Mouse (Mus musculus) embryonic facial prominence, embryonic 15.5 days (tissue): Measurements from ENCODE around the gene Aqp3. TPM values are rescaled to one million over a fixed set of nuclear protein-coding genes. Genes with fewer than 3 reads are reported as not detected.

Source experiments
- ATAC-seq: fragments of 200-750 bp; cut with Nextera tagmentation; 2 replicates; pipeline ENCODE4 v1.8.0; 2017; ENCODE audit warnings: low read depth, moderate TSS enrichment; ENCODE audit not compliant: insufficient number of reproducible peaks, low FRiP score, low TSS enrichment
- H3K27ac ChIP-seq: fragments of 300-500 bp; sonication (generic); replicated peaks from 2 replicates; pipeline ENCODE4 v1.5.1; 2015; ENCODE audit warnings: mild to moderate bottlenecking, inconsistent platforms
- H3K27me3 ChIP-seq: fragments of 300-500 bp; sonication (generic); 2 replicates; pipeline ENCODE4 v1.6.1; 2015; ENCODE audit warnings: inconsistent platforms
- H3K36me3 ChIP-seq: fragments of 300-500 bp; sonication (generic); 2 replicates; pipeline ENCODE4 v1.6.1; 2015; ENCODE audit warnings: mild to moderate bottlenecking, inconsistent platforms
- H3K4me1 ChIP-seq: fragments of 300-500 bp; sonication (generic); 2 replicates; pipeline ENCODE4 v1.6.1; 2015; ENCODE audit warnings: inconsistent platforms
- H3K4me2 ChIP-seq: fragments of 300-500 bp; sonication (generic); replicated peaks from 2 replicates; pipeline ENCODE4 v1.6.1; 2015; ENCODE audit warnings: mild to moderate bottlenecking, inconsistent platforms
- H3K4me3 ChIP-seq: fragments of 300-500 bp; sonication (generic); replicated peaks from 2 replicates; pipeline ENCODE4 v1.5.1; 2015; ENCODE audit warnings: mild to moderate bottlenecking, inconsistent platforms
- H3K9ac ChIP-seq: fragments of 300-500 bp; sonication (generic); 2 replicates; pipeline ENCODE4 v1.6.1; 2015; ENCODE audit warnings: inconsistent platforms
- H3K9me3 ChIP-seq: fragments of 300-500 bp; sonication (generic); replicated peaks from 2 replicates; pipeline ENCODE4 v1.6.1; 2016; ENCODE audit warnings: inconsistent platforms
- WGBS: fragments of 180-500 bp; shearing (Covaris S2); methylation state at CpG from one replicate; pipeline ENCODE4 v1.1.7; 2015; 5-methylcytosine and 5-hydroxymethylcytosine counted together
- polyA plus RNA-seq: library from polyadenylated mRNA; unstranded; fragments of >200 nt; fragmentation: Nextera tagmentation; extraction: Ambion mirVana; gene quantifications from 2 replicates; pipeline ENCODE4 v1.2.1, GENCODE M21; 2015

Gene Aqp3
- polyA plus RNA-seq, 1 experiment from 2014 or later = 94.8 TPM

GRCm38 (mm10) chr4:41042880-41043279, 55.1 kb downstream of the Aqp3 start:
- Histone ChIP-seq H3K4me2 (no peak overlapping the region), H3K4me3 (no peak overlapping the region), H3K9me3 (no peaks in the 10 kb centered on the region), H3K27me3 (no peaks in the 10 kb centered on the region), H3K36me3 (no peaks in the 10 kb centered on the region), H3K4me1 (no peaks in the 10 kb centered on the region), H3K27ac (no peak overlapping the region), H3K9ac (no peak overlapping the region)
- ATAC-seq = no peak
- WGBS = 74% methylated on average over 12 of the region's 12 CpGs

Other genes starting within 250 kb of the Aqp3 start
- 59.7 and 61.3 TPM in 2 replicates for gene B4galt1, start 244.2 kb downstream of the Aqp3 start, polyA plus RNA-seq
- gene Spink4, start 178.1 kb downstream of the Aqp3 start, polyA plus RNA-seq = not detected in 2 replicates
- 206 and 217 TPM in 2 replicates for gene Bag1, start 149.9 kb downstream of the Aqp3 start, polyA plus RNA-seq
- gene Chmp5, start 149.8 kb downstream of the Aqp3 start, polyA plus RNA-seq = 112 TPM in 2 replicates
- 82.3 and 90.2 TPM in 2 replicates for gene Nfx1, start 127.3 kb downstream of the Aqp3 start, polyA plus RNA-seq
- gene Aqp7, start 50.0 kb downstream of the Aqp3 start, polyA plus RNA-seq = 0.27 and 0.30 TPM in 2 replicates
- gene Nol6, start 26.3 kb upstream of the Aqp3 start, polyA plus RNA-seq = 25.0 and 28.1 TPM in 2 replicates
- 80.4 and 84.7 TPM in 2 replicates for gene Ube2r2, start 37.6 kb upstream of the Aqp3 start, polyA plus RNA-seq
- 59.8 and 64.4 TPM in 2 replicates for gene Ubap2, start 177.0 kb upstream of the Aqp3 start, polyA plus RNA-seq
- gene Dcaf12, start 216.7 kb upstream of the Aqp3 start, polyA plus RNA-seq = 59.7 and 60.8 TPM in 2 replicates